Mouse (Mus musculus) left cerebral cortex, postnatal 25 days (tissue): ENCODE results near the gene Gm20075. TPM values are rescaled to one million over a fixed set of nuclear protein-coding genes. Genes with fewer than 3 reads are reported as not detected.
"Not testable (repeated sequence)": the region's sequence is repeated elsewhere in the genome, so short reads cannot be mapped to it uniquely, and the experiment has no call there.

Experiments used
- DNase-seq, 2 experiments: peaks; one replicate each; pipeline ENCODE4 v3.0.0; 2022; ENCODE audit warnings: low spot score in 2 of 2, mixed read lengths in 1 of 2
- intact Hi-C: fragments of 180-260 bp; cut with DNase I; formaldehyde crosslinking; loops from one replicate; pipeline ENCODE4 v1.15.1; 2025
- total RNA-seq, 2 experiments: library from RNA; stranded (reverse); gene quantifications; 2 replicates each; pipeline ENCODE4 v1.2.3; 2021

Gene Gm20075
- 10 to 100 TPM; 27.7 to 30.0 TPM for total RNA-seq

GRCm38 (mm10) chr13:96081276-96081675 is at the start of gene Gm20075:
TSS of gene Gm20075 (minus strand) at chr13:96081376.
- intact Hi-C loops, DNase-seq: not testable (repeated sequence)

GRCm38 (mm10) chr13:96129081-96129480 is 47.9 kb upstream of the Gm20075 start:
- intact Hi-C loops = no loop called here

GRCm38 (mm10) chr13:96126669-96127068 is 45.5 kb upstream of the Gm20075 start:
- DNase-seq = no peak
- intact Hi-C loops = no loop called here

More at GRCm38 (mm10) chr13:96129081-96129480, 47.9 kb upstream of the Gm20075 start:
- DNase-seq = no peak

GRCm38 (mm10) chr13:96125011-96125410 is 43.8 kb upstream of the Gm20075 start:
- no peak for DNase-seq
- intact Hi-C loops = no loop called here

GRCm38 (mm10) chr13:96112711-96113110 is 31.5 kb upstream of the Gm20075 start:
- intact Hi-C loops = no loop called here
- DNase-seq = no peak

GRCm38 (mm10) chr13:96110767-96111166 is 29.6 kb upstream of the Gm20075 start:
- intact Hi-C loops = no loop called here
- no peak for DNase-seq

- intact Hi-C loops = no loop called here
- no peak for DNase-seq
Observed at GRCm38 (mm10) chr13:96106367-96106766, 25.2 kb upstream of the Gm20075 start.

GRCm38 (mm10) chr13:96090929-96091328 is 9.8 kb upstream of the Gm20075 start:
- intact Hi-C loops = no loop called here

GRCm38 (mm10) chr13:96085581-96086302 is 4.6 kb upstream of the Gm20075 start:
- intact Hi-C loops = no loop called here
- DNase-seq = no peak

More at GRCm38 (mm10) chr13:96090929-96091328, 9.8 kb upstream of the Gm20075 start:
- DNase-seq = no peak

DNA sequence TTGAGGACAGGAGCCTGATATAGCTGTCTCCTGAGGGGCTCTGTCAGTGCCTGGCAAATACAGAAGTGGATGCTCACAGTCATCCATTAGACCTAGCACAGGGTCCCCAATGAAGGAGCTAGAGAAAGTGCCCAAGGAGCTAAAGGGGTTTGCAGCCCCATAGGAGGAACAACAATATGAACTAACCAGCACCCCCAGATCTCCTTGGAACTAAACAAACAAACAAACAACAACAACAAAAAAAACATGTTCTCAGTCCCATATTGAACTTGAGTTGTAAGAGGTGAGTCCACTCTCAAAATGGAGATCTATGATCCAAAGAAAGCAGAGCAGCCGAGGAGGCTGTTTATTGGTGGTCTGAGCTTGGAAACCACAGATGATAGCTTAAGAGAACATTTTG is 578 bp upstream of the Gm20075 start, which contains the start of gene Gm17190:
Gene Gm17190, plus strand, starts transcription at position 301 of the 400 bp plus-strand sequence.
- DNase-seq, intact Hi-C loops: not testable (repeated sequence)

- no peak for DNase-seq
- intact Hi-C loops = no loop called here
Observed at GRCm38 (mm10) chr13:96073555-96073954, 7.6 kb downstream of the Gm20075 start.

DNA sequence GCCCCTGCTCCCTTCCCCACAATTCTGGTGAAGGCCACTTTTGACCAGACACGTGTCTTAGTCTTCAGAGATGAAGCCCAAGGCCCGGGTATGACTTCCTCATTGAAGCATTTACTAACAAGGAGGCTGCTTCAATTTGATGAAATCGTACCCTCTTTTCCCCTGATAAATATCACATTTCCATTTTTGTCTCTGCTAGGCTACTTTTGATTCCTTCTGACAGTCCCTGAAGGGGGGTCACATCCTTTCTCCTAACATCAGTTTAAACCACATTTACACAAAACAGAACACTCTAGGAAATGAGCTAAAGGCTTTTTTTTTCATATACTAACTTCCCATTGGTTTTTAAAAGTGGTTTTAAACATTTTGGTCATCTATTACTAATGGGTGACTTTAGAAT is 28.4 kb downstream of the Gm20075 start:
- no peak for DNase-seq
- intact Hi-C loops = no loop called here

DNA sequence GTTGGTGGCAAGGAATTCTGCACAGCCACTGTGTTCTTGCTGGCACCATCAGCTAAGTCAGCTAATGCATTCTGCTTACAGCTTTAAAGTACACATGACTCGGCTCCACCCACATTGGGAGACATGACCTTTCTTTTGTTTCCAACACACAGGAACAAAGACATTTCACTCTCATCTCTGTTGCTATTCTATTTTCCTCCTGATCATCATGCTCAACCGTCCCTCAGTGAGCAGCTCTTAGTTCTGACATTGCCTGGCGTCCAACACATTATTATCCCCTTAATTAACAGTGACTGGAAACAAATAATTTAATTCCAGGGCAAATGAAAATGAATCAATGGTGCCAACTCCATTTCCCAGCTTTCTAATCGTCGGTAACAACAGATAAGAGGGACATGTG is 35.8 kb downstream of the Gm20075 start:
- intact Hi-C loops = no loop called here
- DNase-seq = no peak

- no peak for DNase-seq
Observed at GRCm38 (mm10) chr13:96040275-96041042, 40.7 kb downstream of the Gm20075 start.

DNA sequence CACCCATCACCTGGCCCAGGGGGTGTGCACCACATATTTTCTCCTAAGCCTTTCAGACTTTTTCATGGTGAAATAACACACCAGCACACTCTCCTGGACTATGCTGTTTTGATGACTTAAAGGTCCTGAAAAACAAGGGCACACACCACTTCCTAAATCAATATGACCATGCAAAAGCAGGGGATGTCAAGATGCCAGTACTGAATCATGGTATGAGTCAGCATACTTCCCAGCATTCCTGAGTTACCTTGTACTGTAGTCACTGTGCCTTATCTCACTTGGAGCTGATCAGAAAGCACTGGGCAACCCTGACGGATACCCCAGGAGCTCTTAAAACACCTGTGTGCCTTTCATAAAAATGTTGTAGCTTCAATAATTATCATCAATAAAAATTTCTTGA is 41.6 kb downstream of the Gm20075 start:
- no peak for DNase-seq
- intact Hi-C loops = no loop called here

More at GRCm38 (mm10) chr13:96040275-96041042, 40.7 kb downstream of the Gm20075 start:
- intact Hi-C loops = no loop called here

- intact Hi-C loops = loop anchor here (2.0 to 5.0 kb wide), 2 partner anchors 344 to 562 kb away; no protein-coding TSS in a partner anchor
- peak; percentile 61 to 66 for DNase-seq
Observed at GRCm38 (mm10) chr13:96030368-96031223, 50.6 kb downstream of the Gm20075 start.
